Mouse (Mus musculus) liver (tissue): Measurements from ENCODE around the gene Gm2381.
"Not testable (repeated sequence)": the region's sequence is repeated elsewhere in the genome, so short reads cannot be mapped to it uniquely, and the experiment has no call there.

Source experiments
- DNase-seq: peaks from one replicate; pipeline ENCODE4 v3.0.0-alpha.2; 2020; ENCODE audit warnings: mixed read lengths

Gene Gm2381

DNA sequence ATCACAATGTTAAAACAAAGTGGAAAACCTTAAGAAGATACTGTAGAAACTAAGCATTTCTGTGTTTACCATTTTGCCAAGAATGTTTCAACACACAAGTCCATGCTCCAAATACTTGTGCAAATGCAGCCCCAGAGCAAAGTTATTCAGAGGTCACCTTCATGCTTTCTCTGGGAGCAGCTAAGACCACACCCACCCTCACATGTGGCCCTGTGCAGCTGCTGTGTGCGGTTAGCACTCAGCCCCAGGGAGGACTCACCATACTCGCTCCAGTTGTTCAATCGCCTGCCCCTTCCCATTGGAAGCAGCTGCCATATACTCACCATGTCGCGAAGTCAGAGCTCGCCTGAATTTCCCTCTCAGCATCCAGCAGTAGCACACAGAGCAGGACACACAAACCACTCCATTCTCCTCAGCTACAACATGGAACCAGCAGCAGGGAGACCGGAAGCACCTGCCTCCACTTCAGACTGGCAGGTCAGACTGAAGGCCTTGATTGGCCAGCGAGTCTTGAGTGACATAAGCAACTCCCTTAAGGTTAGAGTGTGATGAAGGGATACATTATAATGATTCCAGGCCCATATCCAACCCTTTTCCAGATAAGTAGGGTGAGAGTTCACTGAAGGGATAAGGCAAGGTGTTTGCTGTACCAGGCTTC, at the start of gene Gm2381:
Gene Gm2381, minus strand, starts transcription at position 434 of the 658 bp plus-strand sequence.
- DNase-seq = not testable (repeated sequence)

- DNase-seq = not testable (repeated sequence)
These were observed 31.0 kb upstream of the Gm2381 start for GRCm38 (mm10) chr7:42898067-42898466.

DNA sequence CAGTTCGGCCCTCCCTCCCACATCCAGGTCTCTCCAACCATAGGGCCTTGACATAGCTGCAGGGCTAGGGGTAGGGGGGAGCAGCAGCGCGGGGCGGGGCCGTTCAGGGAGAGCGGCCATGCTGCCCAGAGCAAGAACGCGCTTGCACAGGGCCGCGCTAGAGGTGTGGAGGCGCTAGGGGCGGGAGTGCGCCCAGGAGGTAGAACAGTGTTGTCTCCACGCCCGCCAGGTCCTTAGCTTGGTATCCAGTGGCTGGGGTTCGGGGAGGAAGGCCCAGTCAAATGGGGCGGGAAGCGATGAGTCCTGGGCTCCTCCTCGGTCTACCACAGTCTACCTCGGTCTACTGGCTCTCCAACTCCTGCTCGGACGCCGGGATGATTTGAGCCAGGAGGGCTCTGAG, 11.1 kb upstream of the Gm2381 start:
- DNase-seq = no peak

- DNase-seq = not testable (repeated sequence)
These were observed 28.7 kb downstream of the Gm2381 start for GRCm38 (mm10) chr7:42838366-42838765.

DNA sequence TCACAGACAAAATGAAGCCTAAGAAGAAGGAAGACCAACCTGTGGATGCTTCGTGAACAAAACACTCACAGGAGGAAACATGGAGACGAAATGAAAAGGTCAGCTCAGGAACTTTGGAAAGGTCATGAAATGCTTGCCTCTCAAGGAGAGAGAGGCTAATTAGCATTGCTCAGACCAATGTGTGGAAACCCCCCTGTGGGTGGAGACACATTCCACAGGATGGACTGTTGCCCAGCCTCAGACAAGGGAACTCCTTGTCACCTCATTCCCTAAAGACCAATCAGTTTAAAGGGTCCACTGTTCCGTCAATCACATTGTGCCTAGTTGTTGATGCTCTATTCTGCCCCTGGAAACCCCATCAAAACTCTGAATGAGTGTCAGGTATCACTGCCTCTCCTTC, 34.8 kb downstream of the Gm2381 start:
- DNase-seq = no peak

- DNase-seq = not testable (repeated sequence)
These were observed 73.6 kb downstream of the Gm2381 start, which contains the start of gene Vmn2r62 for GRCm38 (mm10) chr7:42793425-42793824. Gene Vmn2r62 (minus strand): TSS chr7:42793525.
